Mouse (Mus musculus) forebrain, embryonic 12.5 days (tissue): ENCODE measurements around the gene Foxo3. TPM values are rescaled to one million over a fixed set of nuclear protein-coding genes. Genes with fewer than 3 reads are reported as not detected.

Experiments
- ATAC-seq: fragments of 200-750 bp; cut with Nextera tagmentation; 2 replicates; pipeline ENCODE4 v1.8.0; 2017; ENCODE audit warnings: moderate TSS enrichment; ENCODE audit not compliant: low FRiP score
- H3K27ac ChIP-seq: fragments of 300-500 bp; sonication (generic); 2 replicates; pipeline ENCODE4 v1.5.1; 2016; ENCODE audit warnings: mild to moderate bottlenecking
- H3K27me3 ChIP-seq: fragments of 300-500 bp; sonication (generic); 2 replicates; pipeline ENCODE4 v1.6.1; 2016; ENCODE audit warnings: mild to moderate bottlenecking
- H3K36me3 ChIP-seq: fragments of 300-500 bp; sonication (generic); replicated peaks from 2 replicates; pipeline ENCODE4 v1.6.1; 2016; ENCODE audit warnings: mild to moderate bottlenecking
- H3K4me1 ChIP-seq: fragments of 300-500 bp; sonication (generic); 2 replicates; pipeline ENCODE4 v1.6.1; 2016
- H3K4me2 ChIP-seq: fragments of 300-500 bp; sonication (generic); 2 replicates; pipeline ENCODE4 v1.6.1; 2016; ENCODE audit warnings: mild to moderate bottlenecking, moderate library complexity
- H3K4me3 ChIP-seq: fragments of 300-500 bp; sonication (generic); replicated peaks from 2 replicates; pipeline ENCODE4 v1.5.1; 2016; ENCODE audit warnings: mild to moderate bottlenecking
- H3K9ac ChIP-seq: fragments of 300-500 bp; sonication (generic); 2 replicates; pipeline ENCODE4 v1.6.1; 2016; ENCODE audit warnings: mild to moderate bottlenecking
- H3K9me3 ChIP-seq: fragments of 300-500 bp; sonication (generic); 2 replicates; pipeline ENCODE4 v1.6.1; 2016
- WGBS: fragments of 180-500 bp; shearing (Covaris S2); methylation state at CpG from one replicate; pipeline ENCODE4 v1.1.7; 2016; 5-methylcytosine and 5-hydroxymethylcytosine counted together
- polyA plus RNA-seq: library from polyadenylated mRNA; unstranded; fragments of >200 nt; fragmentation: Nextera tagmentation; extraction: Ambion mirVana; gene quantifications from 2 replicates; pipeline ENCODE4 v1.2.1, GENCODE M21; 2016

Foxo3 gene
- polyA plus RNA-seq, 1 experiment from 2014 or later, result 3.1 TPM

GRCm38 (mm10) chr10:42245256-42245601, 31.3 kb downstream of the Foxo3 start:
- no peak overlapping the region for H3K9ac ChIP-seq
- H3K27ac ChIP-seq, result no peak overlapping the region
- peaks cover 3% of the 10 kb centered on the region; the same call in 1 of the 2 replicates for H3K27me3 ChIP-seq
- H3K9me3 ChIP-seq, result no peaks in the 10 kb centered on the region
- H3K4me3 ChIP-seq, result no peak overlapping the region
- H3K4me1 ChIP-seq, result peaks cover 9% of the 10 kb centered on the region; the same call in 1 of the 2 replicates
- no peak for ATAC-seq
- no peaks in the 10 kb centered on the region for H3K36me3 ChIP-seq
- 87% methylated on average over 3 of the region's 3 CpGs for WGBS
- no peak overlapping the region for H3K4me2 ChIP-seq

DNA sequence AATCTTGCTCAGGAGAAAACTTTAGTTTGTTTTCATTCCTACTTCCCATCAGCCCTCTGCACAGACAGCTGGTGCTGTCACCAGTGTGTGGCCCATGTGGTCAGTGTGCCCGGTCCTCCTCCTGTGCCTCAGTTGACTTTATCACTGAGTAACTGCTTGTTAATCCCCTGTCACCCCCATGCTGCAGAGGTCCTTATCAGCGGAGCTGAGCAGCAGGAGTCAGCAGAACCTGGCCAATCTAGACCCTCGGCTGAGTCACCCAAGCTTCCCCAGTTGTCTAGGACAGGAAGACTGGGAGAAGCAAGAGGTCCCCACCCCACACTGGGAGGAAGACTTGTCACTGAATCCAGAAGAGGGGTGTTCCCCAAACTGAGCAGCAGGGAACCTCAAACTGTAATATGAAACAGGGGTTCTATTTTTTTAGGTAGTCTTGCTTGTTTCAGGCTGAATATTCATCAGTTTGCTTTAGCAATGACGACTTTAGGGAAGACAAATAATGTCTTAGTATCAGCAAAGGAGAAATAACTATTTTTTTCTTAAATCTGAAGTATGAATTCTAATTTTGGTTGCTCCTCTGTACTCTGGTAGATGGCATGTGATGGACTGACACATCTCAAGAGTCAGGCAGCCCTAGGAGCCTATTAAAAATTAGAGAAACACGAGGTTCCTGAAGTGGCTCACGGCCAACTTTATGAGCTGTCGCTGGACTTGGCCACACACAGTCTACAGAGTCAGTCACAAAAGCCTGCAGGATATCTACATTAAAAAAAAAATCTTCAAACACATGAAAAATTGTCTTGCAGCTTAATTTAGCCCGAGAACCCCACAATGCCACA, 31.9 kb downstream of the Foxo3 start:
- H3K4me3 ChIP-seq, result no peak overlapping the region
- peaks cover 8% of the 10 kb centered on the region for H3K27me3 ChIP-seq
- no peak for ATAC-seq
- peaks cover 9% of the 10 kb centered on the region; the same call in 1 of the 2 replicates for H3K4me1 ChIP-seq
- no peaks in the 10 kb centered on the region for H3K36me3 ChIP-seq
- H3K4me2 ChIP-seq, result no peak overlapping the region
- no peaks in the 10 kb centered on the region for H3K9me3 ChIP-seq
- no peak overlapping the region for H3K27ac ChIP-seq
- WGBS, result 86% methylated on average over 8 of the region's 8 CpGs
- H3K9ac ChIP-seq, result no peak overlapping the region

- Histone ChIP-seq H3K27me3 (peaks cover 10% of the 10 kb centered on the region), H3K4me3 (no peak overlapping the region), H3K4me2 (no peak overlapping the region), H3K4me1 (peaks cover 12% of the 10 kb centered on the region), H3K27ac (no peak overlapping the region), H3K9ac (no peak overlapping the region), H3K36me3 (no peaks in the 10 kb centered on the region), H3K9me3 (no peaks in the 10 kb centered on the region)
- ATAC-seq, result no peak
- 96% methylated on average over 7 of the region's 7 CpGs for WGBS
These were observed 32.6 kb downstream of the Foxo3 start for GRCm38 (mm10) chr10:42243925-42244324.

DNA sequence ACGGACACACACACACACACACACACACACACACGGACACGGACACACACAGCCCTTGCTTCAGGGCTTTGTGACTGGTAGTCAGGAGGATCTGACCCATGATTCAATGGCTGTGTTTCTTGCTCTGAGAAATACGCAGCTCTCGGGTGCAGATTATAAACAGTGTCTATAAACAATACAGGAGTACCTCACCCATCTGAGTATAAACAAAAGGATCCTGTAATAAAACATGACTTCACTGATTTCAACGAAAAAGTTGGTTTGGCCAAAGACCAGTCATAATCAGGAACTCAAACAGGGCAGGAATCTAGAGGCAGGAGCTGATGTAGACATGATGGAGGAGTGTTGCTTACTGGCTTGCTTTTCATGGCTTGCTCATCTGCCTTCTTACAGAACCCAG, 34.1 kb downstream of the Foxo3 start:
- WGBS, result 93% methylated on average over 6 of the region's 6 CpGs
- H3K4me3 ChIP-seq, result no peak overlapping the region
- ATAC-seq, result no peak
- H3K4me1 ChIP-seq, result peaks cover 15% of the 10 kb centered on the region
- no peak overlapping the region for H3K4me2 ChIP-seq
- no peaks in the 10 kb centered on the region for H3K9me3 ChIP-seq
- H3K27ac ChIP-seq, result no peak overlapping the region
- no peak overlapping the region for H3K9ac ChIP-seq
- H3K36me3 ChIP-seq, result no peaks in the 10 kb centered on the region
- peaks cover 10% of the 10 kb centered on the region for H3K27me3 ChIP-seq

DNA sequence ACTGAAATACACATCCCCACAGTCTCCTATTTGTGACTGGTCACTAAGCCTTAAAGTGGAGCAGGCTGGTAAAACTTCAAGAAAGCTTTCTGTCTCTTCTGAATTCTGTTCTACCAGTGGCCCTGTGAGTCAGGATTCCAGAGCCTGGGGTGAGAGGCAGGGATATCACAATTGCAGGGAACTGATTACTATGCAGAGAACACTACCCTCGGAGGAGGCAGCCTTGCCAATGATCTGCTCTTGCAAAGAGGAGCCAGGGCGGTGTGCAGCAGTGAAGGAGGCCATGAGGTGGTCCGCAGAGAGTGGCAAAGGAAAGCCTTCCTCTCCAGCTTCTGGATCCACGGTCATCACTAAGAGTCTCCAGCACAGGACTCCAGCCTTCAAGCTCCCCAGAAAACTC, 34.8 kb downstream of the Foxo3 start:
- Histone ChIP-seq H3K4me1 (peaks cover 15% of the 10 kb centered on the region), H3K27me3 (peaks cover 10% of the 10 kb centered on the region), H3K9me3 (no peaks in the 10 kb centered on the region), H3K27ac (no peak overlapping the region), H3K4me3 (no peak overlapping the region), H3K9ac (no peak overlapping the region), H3K36me3 (no peaks in the 10 kb centered on the region), H3K4me2 (no peak overlapping the region)
- ATAC-seq, result no peak
- WGBS, result 66% methylated on average over 4 of the region's 4 CpGs

DNA sequence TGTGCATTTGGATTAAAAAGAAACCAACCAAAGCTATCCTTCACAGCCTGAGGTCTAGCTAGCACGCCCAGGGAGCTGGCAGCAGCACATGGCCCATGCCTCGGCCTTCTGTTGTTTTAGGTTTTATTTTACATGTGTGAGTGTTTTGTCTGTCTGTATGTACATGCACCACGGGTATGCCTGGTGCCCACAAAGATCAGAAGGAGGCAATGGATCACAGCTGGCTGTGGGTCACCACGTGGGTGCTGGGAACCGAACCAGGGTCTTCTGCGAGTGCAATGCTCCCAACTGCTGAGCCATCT, 36.8 kb downstream of the Foxo3 start:
- Histone ChIP-seq H3K9ac (no peak overlapping the region), H3K4me1 (peaks cover 15% of the 10 kb centered on the region), H3K4me3 (no peak overlapping the region), H3K4me2 (no peak overlapping the region), H3K27me3 (peaks cover 7% of the 10 kb centered on the region), H3K36me3 (no peaks in the 10 kb centered on the region), H3K27ac (no peak overlapping the region), H3K9me3 (no peaks in the 10 kb centered on the region)
- ATAC-seq, result no peak
- WGBS, result 94% methylated on average over 6 of the region's 6 CpGs

DNA sequence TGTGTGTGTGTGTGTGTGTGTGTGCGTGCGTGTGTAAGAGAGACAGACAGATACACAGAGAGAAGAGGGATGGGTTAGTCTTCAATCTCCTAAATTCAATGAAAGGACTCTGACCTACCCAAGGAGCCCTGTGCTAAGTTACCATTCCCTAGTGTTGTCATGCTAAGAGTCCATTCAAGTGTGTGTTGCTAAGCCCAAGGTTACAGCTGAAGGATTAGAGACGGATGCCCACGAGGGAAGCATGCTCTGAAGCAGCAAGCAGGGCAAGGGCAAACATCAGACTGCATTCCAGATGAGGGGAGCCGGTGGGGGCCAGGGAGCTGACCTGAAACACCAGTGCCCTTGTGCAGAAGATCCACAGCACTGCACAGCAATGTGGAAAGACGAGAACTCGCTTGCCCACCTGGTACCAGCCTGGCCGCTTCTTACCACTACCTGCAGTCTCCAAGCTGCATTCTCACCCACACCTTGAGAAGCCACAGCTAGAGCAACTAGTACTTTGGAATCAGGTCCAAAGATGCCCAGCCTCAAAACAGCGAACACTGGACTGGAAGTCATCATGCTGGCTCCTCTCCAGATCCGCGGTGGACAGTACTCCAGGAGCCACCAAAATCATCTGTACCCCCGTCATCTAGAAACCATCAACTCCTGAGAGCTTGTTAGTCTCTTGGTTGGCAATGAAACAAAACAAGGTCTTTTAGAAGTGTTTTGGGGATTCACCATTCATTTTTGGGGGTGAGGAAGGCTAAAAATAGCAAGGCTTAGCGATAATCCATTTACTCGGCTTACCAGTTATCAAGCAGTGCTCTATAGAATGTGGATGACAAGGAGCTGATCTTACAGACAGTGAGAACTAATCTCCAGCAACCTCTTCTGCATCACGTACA, 37.4 kb downstream of the Foxo3 start:
- no peak for ATAC-seq
- Histone ChIP-seq H3K36me3 (no peaks in the 10 kb centered on the region), H3K4me2 (no peak overlapping the region), H3K27me3 (peaks cover 7% of the 10 kb centered on the region), H3K4me1 (peaks cover 15% of the 10 kb centered on the region), H3K9me3 (no peaks in the 10 kb centered on the region), H3K4me3 (no peak overlapping the region), H3K27ac (no peak overlapping the region), H3K9ac (no peak overlapping the region)
- WGBS, result 84% methylated on average over 15 of the region's 15 CpGs

DNA sequence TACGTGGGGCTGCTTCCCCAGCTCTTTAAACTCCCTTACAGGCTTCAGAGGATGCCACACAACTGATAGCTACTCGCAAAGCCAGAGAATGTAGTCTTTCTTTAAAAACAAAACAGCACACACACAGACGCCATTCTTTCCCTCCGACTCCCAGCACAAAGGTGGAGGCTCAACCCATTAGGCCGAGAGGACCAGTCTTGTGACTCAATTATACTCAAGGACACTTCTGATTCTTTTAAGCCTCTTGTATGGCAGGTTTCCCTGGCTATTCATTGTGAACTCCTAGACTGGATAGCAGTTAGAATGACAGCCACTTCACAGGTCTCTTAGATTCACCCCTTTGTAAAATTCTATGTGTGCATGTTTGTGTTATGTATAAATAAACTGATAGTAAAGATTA, 38.3 kb downstream of the Foxo3 start:
- no peak overlapping the region for H3K4me2 ChIP-seq
- H3K27ac ChIP-seq, result no peak overlapping the region
- H3K9ac ChIP-seq, result no peak overlapping the region
- no peak overlapping the region for H3K4me3 ChIP-seq
- H3K9me3 ChIP-seq, result no peaks in the 10 kb centered on the region
- H3K4me1 ChIP-seq, result peaks cover 15% of the 10 kb centered on the region
- ATAC-seq, result no peak
- 17% methylated on average over 5 of the region's 5 CpGs for WGBS
- H3K36me3 ChIP-seq, result no peaks in the 10 kb centered on the region
- peaks cover 7% of the 10 kb centered on the region for H3K27me3 ChIP-seq

DNA sequence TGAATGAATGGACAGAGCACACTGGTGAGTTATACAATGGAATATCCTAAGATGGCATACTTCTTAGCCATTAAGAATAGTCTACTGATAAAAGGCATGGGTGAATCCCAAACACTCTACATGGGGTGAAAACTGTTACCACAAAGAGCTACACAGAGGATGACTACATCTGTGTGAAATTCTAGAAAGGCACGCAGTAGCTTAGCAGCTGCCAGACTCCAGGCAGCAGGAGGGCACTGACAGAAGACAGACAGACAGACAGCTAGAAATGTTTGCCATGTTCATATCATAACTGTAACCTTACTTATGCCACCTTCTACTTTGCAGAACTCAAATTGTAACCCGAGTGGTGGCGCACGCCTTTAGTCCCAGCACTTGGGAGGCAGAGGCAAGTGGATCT, 39.0 kb downstream of the Foxo3 start:
- H3K4me1 ChIP-seq, result peaks cover 20% of the 10 kb centered on the region
- H3K4me2 ChIP-seq, result no peak overlapping the region
- no peak overlapping the region for H3K4me3 ChIP-seq
- no peaks in the 10 kb centered on the region for H3K9me3 ChIP-seq
- peaks cover 7% of the 10 kb centered on the region for H3K27me3 ChIP-seq
- no peaks in the 10 kb centered on the region for H3K36me3 ChIP-seq
- H3K27ac ChIP-seq, result no peak overlapping the region
- no peak for ATAC-seq
- H3K9ac ChIP-seq, result no peak overlapping the region
- 90% methylated on average over 4 of the region's 4 CpGs for WGBS

DNA sequence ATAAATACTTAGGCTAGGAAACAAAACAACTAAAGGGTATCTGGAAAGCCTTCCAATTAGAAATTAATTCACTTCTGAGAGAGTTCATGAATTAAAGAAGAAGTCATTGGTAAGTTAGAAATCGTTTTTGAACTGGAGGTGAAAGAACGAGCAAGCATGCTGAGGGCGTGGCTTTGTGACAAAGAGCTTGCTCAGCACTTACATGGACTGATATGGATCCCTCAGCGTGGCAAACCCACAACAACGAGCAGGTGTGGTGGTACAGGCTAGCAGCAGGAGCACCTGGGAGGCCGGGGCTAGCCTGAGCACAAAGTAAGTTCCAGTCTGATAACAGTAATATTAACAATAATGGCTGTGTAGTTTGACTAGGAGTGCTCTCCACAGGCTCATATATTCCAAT, 41.2 kb downstream of the Foxo3 start:
- no peaks in the 10 kb centered on the region for H3K36me3 ChIP-seq
- H3K27me3 ChIP-seq, result peaks cover 7% of the 10 kb centered on the region
- H3K4me3 ChIP-seq, result no peak overlapping the region
- WGBS, result 87% methylated on average over 6 of the region's 6 CpGs
- no peak overlapping the region for H3K9ac ChIP-seq
- H3K4me2 ChIP-seq, result no peak overlapping the region
- H3K4me1 ChIP-seq, result peaks cover 15% of the 10 kb centered on the region
- H3K27ac ChIP-seq, result no peak overlapping the region
- ATAC-seq, result no peak
- no peaks in the 10 kb centered on the region for H3K9me3 ChIP-seq

GRCm38 (mm10) chr10:42232977-42233376, 43.6 kb downstream of the Foxo3 start:
- Histone ChIP-seq H3K4me2 (no peak overlapping the region), H3K4me3 (no peak overlapping the region), H3K36me3 (no peaks in the 10 kb centered on the region), H3K4me1 (peaks cover 7% of the 10 kb centered on the region; the same call in 1 of the 2 replicates), H3K9me3 (no peaks in the 10 kb centered on the region), H3K27me3 (no peaks in the 10 kb centered on the region), H3K27ac (no peak overlapping the region), H3K9ac (no peak overlapping the region)
- 69% methylated on average over 11 of the region's 11 CpGs for WGBS
- ATAC-seq, result no peak

- no peak overlapping the region for H3K27ac ChIP-seq
- H3K36me3 ChIP-seq, result no peaks in the 10 kb centered on the region
- no peak overlapping the region for H3K4me3 ChIP-seq
- WGBS, result 78% methylated on average over 8 of the region's 8 CpGs
- H3K9me3 ChIP-seq, result no peaks in the 10 kb centered on the region
- H3K9ac ChIP-seq, result no peak overlapping the region
- 0 out of 2 replicates have a peak, but pooled peaks have one; percentile 60 for ATAC-seq
- H3K4me1 ChIP-seq, result peaks cover 12% of the 10 kb centered on the region; the same call in 1 of the 2 replicates
- no peaks in the 10 kb centered on the region for H3K27me3 ChIP-seq
- H3K4me2 ChIP-seq, result no peak overlapping the region
These were observed 44.7 kb downstream of the Foxo3 start for GRCm38 (mm10) chr10:42231847-42232246.
